Mouse (Mus musculus): ENCODE measurements at regions not wholly inside any gene's neighbourhood (a gene's known extent, or its start where the extent isn't known, plus 50 kb on each side); places are given as distances from the start of the nearest gene placed in this dataset.

GRCm38 (mm10) chr8:103314279-103315022, 529.0 kb upstream of the Cdh11 start:
- ATAC-seq (replicated peaks in 1 of 2; ENCODE audit: insufficient read depth in 1 of 2, low FRiP score in 2 of 2, low TSS enrichment in 1 of 2, low read depth in 1 of 2, poor library complexity in 2 of 2, severe bottlenecking in 2 of 2), result no peak

GRCm38 (mm10) chr8:103315742-103316141, 530.3 kb upstream of the Cdh11 start:
- no peak for ATAC-seq (replicated peaks in 1 of 2; ENCODE audit: insufficient read depth in 1 of 2, low FRiP score in 2 of 2, low TSS enrichment in 1 of 2, low read depth in 1 of 2, poor library complexity in 2 of 2, severe bottlenecking in 2 of 2)

GRCm38 (mm10) chr8:103316691-103317091, 531.2 kb upstream of the Cdh11 start:
- no peak for ATAC-seq (replicated peaks in 1 of 2; ENCODE audit: insufficient read depth in 1 of 2, low FRiP score in 2 of 2, low TSS enrichment in 1 of 2, low read depth in 1 of 2, poor library complexity in 2 of 2, severe bottlenecking in 2 of 2)

- no peak for ATAC-seq (replicated peaks in 1 of 2; ENCODE audit: insufficient read depth in 1 of 2, low FRiP score in 2 of 2, low TSS enrichment in 1 of 2, low read depth in 1 of 2, poor library complexity in 2 of 2, severe bottlenecking in 2 of 2)
These were observed 531.8 kb upstream of the Cdh11 start for GRCm38 (mm10) chr8:103317149-103317725.

DNA sequence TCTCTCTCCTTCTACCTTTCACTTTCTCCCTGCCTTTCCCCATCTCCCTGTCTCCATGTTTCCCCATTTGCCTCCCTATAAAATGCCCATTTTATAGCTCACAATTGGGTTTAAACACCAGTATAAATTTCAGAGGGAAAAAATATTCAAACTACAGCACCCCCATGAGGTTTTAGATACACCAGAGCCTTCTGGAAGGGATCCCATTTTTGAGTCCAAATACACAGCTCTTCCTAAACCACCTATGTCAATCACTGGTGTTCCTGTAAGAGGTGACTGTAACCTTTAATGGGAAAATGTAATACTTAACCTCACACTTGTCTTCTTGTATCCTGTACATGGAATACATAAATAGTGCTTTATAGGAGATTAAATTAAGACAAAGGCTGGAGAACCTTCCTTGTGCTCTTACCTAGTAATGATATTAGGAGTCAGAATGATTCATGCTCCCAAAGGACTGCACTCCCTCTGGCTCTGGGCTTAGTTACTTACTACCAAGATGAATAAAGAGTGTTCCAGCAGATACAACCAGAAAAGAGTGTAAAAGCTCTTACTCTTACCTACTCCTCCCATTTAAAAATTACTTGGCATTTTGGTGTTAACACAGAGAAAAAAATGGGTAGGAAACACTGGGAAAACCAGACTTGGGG, 538.7 kb upstream of the Cdh11 start:
- no peak for ATAC-seq (replicated peaks in 1 of 2; ENCODE audit: insufficient read depth in 1 of 2, low FRiP score in 2 of 2, low TSS enrichment in 1 of 2, low read depth in 1 of 2, poor library complexity in 2 of 2, severe bottlenecking in 2 of 2)

GRCm38 (mm10) chr8:103331415-103331814, 546.0 kb upstream of the Cdh11 start:
- ATAC-seq (replicated peaks in 1 of 2; ENCODE audit: insufficient read depth in 1 of 2, low FRiP score in 2 of 2, low TSS enrichment in 1 of 2, low read depth in 1 of 2, poor library complexity in 2 of 2, severe bottlenecking in 2 of 2), result no peak

- no peak for ATAC-seq (replicated peaks in 1 of 2; ENCODE audit: insufficient read depth in 1 of 2, low FRiP score in 2 of 2, low TSS enrichment in 1 of 2, low read depth in 1 of 2, poor library complexity in 2 of 2, severe bottlenecking in 2 of 2)
These were observed 551.9 kb upstream of the Cdh11 start for GRCm38 (mm10) chr8:103337314-103337713.

GRCm38 (mm10) chr8:103339042-103339441, 553.6 kb upstream of the Cdh11 start:
- ATAC-seq (replicated peaks in 1 of 2; ENCODE audit: insufficient read depth in 1 of 2, low FRiP score in 2 of 2, low TSS enrichment in 1 of 2, low read depth in 1 of 2, poor library complexity in 2 of 2, severe bottlenecking in 2 of 2), result no peak

DNA sequence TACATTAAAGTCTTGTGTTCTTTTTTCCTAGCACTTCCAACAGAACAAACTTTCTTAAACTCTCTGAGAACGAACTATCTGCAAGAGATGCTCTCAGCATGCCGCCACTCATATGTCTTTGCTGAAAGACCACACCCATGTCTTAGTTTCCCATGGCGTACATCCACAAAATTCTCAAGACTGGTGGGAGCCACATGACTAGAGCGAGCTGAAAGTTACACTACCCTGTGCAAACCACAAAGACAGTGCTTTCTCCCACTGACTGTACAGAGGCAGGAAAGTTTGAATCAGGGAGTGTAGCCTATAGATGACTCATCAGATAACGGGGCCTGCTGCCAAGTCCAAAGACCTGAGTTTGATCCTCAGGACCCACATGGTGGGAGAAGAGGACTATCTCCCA, 554.5 kb upstream of the Cdh11 start:
- ATAC-seq (replicated peaks in 1 of 2; ENCODE audit: insufficient read depth in 1 of 2, low FRiP score in 2 of 2, low TSS enrichment in 1 of 2, low read depth in 1 of 2, poor library complexity in 2 of 2, severe bottlenecking in 2 of 2), result no peak

DNA sequence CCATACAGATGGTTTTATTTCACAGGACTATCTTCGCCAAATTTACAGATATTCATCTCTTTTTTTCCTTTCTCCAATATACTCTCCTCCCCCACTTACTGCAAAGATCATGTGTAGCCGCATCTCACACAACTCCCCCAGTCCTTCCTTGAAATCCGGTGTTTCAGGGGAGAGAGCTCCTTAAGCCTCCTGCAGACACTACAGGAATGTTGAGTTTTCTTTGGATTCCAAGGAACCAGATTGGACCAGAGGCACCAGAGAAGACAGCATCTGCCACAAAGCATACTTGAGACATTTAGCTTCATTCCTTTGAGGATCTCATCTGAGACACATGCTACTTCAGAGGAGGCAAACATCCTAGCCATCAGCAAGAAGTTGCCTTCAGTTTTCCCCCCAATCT, 558.4 kb upstream of the Cdh11 start:
- ATAC-seq (replicated peaks in 1 of 2; ENCODE audit: insufficient read depth in 1 of 2, low FRiP score in 2 of 2, low TSS enrichment in 1 of 2, low read depth in 1 of 2, poor library complexity in 2 of 2, severe bottlenecking in 2 of 2), result no peak

- no peak for ATAC-seq (replicated peaks in 1 of 2; ENCODE audit: insufficient read depth in 1 of 2, low FRiP score in 2 of 2, low TSS enrichment in 1 of 2, low read depth in 1 of 2, poor library complexity in 2 of 2, severe bottlenecking in 2 of 2)
These were observed 559.4 kb upstream of the Cdh11 start for GRCm38 (mm10) chr8:103344871-103345270.

DNA sequence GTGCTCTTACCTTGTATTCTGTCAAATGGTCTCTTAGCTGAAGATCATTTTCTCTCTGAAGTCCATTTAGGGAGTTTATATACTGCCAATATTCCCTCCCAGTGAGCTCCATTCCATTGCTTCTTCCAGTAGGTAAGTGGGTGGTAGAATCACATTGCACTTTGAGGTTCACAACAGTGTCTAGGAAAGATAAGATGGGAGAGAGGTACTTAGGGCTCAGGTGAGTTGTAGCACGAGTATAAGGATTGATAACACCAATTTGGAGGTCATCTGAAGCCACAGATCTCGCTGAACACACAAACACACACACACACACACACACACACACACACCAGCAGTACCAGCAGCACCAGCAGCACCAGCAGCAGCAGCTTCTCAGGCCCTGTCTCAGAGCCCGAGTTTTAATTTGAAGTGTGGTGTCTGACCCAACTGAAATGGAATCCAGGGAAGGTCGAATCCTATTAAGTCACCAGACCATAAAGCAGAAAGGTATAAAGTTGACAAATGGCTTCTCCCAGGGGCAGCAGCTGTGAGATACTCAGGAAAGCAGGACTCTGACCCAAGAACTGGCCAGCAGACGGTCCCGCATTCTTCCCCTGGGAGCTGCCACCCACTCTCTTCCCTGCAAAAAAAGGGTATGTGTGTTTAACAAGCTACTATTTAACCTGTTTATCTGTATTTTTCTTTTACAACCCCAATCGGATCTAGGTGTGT, 561.9 kb upstream of the Cdh11 start:
- ATAC-seq (replicated peaks in 1 of 2; ENCODE audit: insufficient read depth in 1 of 2, low FRiP score in 2 of 2, low TSS enrichment in 1 of 2, low read depth in 1 of 2, poor library complexity in 2 of 2, severe bottlenecking in 2 of 2), result no peak

DNA sequence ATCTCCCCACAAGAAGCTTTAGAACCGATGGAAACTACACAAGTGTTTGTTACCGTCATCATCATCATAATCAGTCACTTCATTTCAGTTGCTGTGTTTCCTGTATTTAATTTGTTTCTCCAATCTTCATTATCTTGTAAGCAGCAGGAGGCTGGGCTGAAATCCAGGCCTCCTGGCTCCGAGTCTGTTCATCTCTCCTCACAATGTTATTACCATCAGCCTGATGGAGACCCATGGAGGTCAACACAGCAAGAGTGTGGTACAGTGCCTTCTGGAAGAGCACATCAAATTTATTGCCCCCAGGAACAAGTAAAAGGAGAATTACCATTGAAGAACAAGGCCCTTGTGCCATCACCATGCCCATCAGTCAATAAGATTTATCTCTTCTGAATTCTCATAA, 576.3 kb upstream of the Cdh11 start:
- ATAC-seq (replicated peaks in 1 of 2; ENCODE audit: insufficient read depth in 1 of 2, low FRiP score in 2 of 2, low TSS enrichment in 1 of 2, low read depth in 1 of 2, poor library complexity in 2 of 2, severe bottlenecking in 2 of 2), result no peak

DNA sequence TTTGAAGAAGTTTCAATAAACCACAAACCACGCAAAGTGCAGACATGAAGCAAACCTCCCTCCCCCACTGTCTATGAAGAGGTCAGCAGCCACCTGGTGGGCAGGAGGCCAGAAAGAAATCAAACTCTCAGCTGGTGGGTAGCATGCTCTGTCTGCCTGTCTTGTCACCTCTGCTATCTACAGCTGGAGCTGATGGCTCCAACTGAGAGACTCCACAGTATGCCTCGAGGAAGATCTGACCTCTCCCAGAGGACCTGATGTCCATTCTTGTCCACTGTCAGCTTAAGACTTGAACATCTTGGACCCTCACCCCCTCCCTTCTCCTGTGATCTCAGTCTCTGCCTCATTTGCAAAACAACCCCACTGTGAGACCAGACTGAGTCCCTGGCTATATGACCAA, 585.0 kb upstream of the Cdh11 start:
- ATAC-seq (replicated peaks in 1 of 2; ENCODE audit: insufficient read depth in 1 of 2, low FRiP score in 2 of 2, low TSS enrichment in 1 of 2, low read depth in 1 of 2, poor library complexity in 2 of 2, severe bottlenecking in 2 of 2), result no peak

DNA sequence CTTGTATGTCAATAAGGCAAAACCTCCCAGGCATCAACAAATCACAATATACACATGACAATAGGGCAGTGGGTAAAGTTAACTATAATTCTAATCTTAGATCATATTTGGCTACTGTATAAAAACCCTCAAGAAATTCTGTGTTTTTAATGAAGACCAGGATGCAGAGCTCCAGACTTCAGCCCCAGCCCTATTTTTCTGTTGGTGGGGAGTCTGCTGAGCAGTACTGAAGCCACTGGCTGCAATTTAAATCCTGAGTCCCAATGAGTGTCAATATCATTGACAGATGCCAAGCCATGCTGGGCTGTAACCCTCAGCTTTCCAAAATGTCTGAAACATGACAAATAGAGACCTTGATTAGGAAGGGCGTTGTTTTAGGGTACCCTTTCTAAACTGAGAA, 587.6 kb upstream of the Cdh11 start:
- ATAC-seq (replicated peaks in 1 of 2; ENCODE audit: insufficient read depth in 1 of 2, low FRiP score in 2 of 2, low TSS enrichment in 1 of 2, low read depth in 1 of 2, poor library complexity in 2 of 2, severe bottlenecking in 2 of 2), result no peak

DNA sequence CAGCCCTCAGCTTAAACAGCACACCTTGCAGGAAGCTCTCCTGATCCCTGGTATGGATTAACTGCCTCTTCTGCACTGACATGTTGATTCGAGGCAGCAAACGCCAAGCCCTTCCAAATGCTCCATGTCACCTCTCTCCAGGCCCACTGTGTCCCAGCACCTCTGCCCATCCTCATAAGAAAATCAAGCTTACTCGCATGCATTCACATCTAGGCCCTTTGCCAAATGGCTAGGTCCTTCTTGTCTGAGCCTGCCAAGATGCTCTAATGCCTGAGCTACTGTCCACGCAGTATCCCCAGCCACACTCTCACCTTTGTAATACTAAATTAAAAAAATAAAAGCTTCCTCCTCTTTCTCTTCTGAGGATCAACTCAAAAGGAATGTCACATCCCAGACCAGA, 588.7 kb upstream of the Cdh11 start:
- no peak for ATAC-seq (replicated peaks in 1 of 2; ENCODE audit: insufficient read depth in 1 of 2, low FRiP score in 2 of 2, low TSS enrichment in 1 of 2, low read depth in 1 of 2, poor library complexity in 2 of 2, severe bottlenecking in 2 of 2)

DNA sequence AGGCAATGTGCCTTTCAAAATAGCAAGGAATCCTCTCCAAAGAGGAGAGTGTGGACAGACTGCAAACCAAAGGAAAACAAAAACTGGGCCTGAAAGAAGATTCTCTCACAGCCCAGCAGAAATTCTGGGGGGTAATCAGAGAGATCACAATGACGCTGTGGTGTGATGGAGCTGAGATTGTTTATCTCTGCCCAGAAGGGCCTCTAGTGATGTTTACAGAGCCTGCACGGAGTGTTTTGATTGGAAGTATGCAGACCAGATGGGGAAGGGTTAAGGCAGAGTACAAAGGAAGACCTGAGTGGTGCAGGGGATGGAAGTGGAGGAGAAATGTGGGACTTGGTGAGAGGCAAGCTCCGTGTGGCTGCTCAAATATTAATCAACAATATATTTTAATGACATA, 593.1 kb upstream of the Cdh11 start:
- ATAC-seq (replicated peaks in 1 of 2; ENCODE audit: insufficient read depth in 1 of 2, low FRiP score in 2 of 2, low TSS enrichment in 1 of 2, low read depth in 1 of 2, poor library complexity in 2 of 2, severe bottlenecking in 2 of 2), result no peak

DNA sequence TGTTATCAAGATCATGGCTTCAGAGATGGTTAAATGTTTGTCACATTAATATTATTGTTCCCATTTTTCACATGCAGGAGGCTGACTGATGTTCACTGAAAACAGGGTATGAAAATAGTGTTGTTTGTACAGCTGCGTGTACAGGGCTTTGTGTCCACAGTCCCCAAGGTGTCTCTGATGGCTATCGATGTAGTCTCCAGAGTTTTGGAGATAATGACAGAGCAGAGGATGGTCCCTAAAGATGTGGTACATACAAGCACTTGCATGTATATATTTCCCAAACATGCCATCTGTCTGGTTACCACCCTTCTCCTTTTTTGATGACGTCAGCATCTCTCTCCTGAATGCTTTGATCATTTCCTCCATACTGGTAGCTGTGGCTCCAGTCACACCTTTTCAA, 596.1 kb upstream of the Cdh11 start:
- ATAC-seq (replicated peaks in 1 of 2; ENCODE audit: insufficient read depth in 1 of 2, low FRiP score in 2 of 2, low TSS enrichment in 1 of 2, low read depth in 1 of 2, poor library complexity in 2 of 2, severe bottlenecking in 2 of 2), result no peak

Measured in hematopoietic stem cell, adult 5-6 weeks (primary cell).